Mouse (Mus musculus) heart, embryonic 14.5 days (tissue): ENCODE measurements at regions not wholly inside any gene's neighbourhood (a gene's known extent, or its start where the extent isn't known, plus 50 kb on each side); places are given as distances from the start of the nearest gene placed in this dataset.

ENCODE experiments used
- ATAC-seq: fragments of 200-750 bp; cut with Nextera tagmentation; 2 replicates; pipeline ENCODE4 v1.8.0; 2017; ENCODE audit warnings: low read depth, moderate TSS enrichment; ENCODE audit not compliant: insufficient number of reproducible peaks, insufficient read depth, low FRiP score
- H3K27ac ChIP-seq, 2 experiments: fragments of 200-500 bp in 1 of 2; fragments of 300-500 bp in 1 of 2; sonication (generic) in 1 of 2; replicated peaks in 1 of 2; 2 replicates each; pipeline ENCODE4 v1.5.1; 2012 to 2014; ENCODE audit warnings: low read depth in 2 of 2, low read length in 2 of 2, control low read depth in 1 of 2, mild to moderate bottlenecking in 1 of 2, mixed read lengths in 1 of 2; ENCODE audit not compliant: control insufficient read depth in 1 of 2, insufficient read depth in 1 of 2
- H3K27me3 ChIP-seq: fragments of 300-500 bp; sonication (generic); 2 replicates; pipeline ENCODE4 v1.6.1; 2014; ENCODE audit warnings: mild to moderate bottlenecking, low read length, control low read depth; ENCODE audit not compliant: control insufficient read depth, insufficient read depth
- H3K36me3 ChIP-seq: fragments of 300-500 bp; sonication (generic); 2 replicates; pipeline ENCODE4 v1.6.1; 2014; ENCODE audit warnings: mild to moderate bottlenecking, control low read depth, low read length, mixed read lengths; ENCODE audit not compliant: control insufficient read depth, insufficient read depth
- H3K4me1 ChIP-seq, 2 experiments: fragments of 200-500 bp in 1 of 2; fragments of 300-500 bp in 1 of 2; sonication (generic) in 1 of 2; 2 replicates each; pipeline ENCODE4 v1.6.1; 2012 to 2014; ENCODE audit warnings: low read length in 2 of 2, control low read depth in 1 of 2, mixed read lengths in 1 of 2; ENCODE audit not compliant: control insufficient read depth in 2 of 2, insufficient read depth in 2 of 2
- H3K4me2 ChIP-seq: fragments of 300-500 bp; sonication (generic); 2 replicates; pipeline ENCODE4 v1.6.1; 2014; ENCODE audit warnings: mild to moderate bottlenecking, low read length
- H3K4me3 ChIP-seq, 2 experiments: fragments of 200-500 bp in 1 of 2; fragments of 300-500 bp in 1 of 2; sonication (generic) in 1 of 2; 2 replicates each; pipeline ENCODE4 v1.5.1; 2012 to 2014; ENCODE audit warnings: low read length in 2 of 2, mild to moderate bottlenecking in 2 of 2, control low read depth in 1 of 2, low read depth in 1 of 2, moderate library complexity in 1 of 2; ENCODE audit not compliant: control insufficient read depth in 1 of 2, insufficient read depth in 1 of 2
- H3K9ac ChIP-seq: fragments of 300-500 bp; sonication (generic); 2 replicates; pipeline ENCODE4 v1.6.1; 2014; ENCODE audit warnings: mild to moderate bottlenecking, low read length
- H3K9me3 ChIP-seq: fragments of 300-500 bp; sonication (generic); 2 replicates; pipeline ENCODE4 v1.6.1; 2016; ENCODE audit warnings: low read length, control low read depth; ENCODE audit not compliant: control insufficient read depth
- WGBS: fragments of 180-500 bp; shearing (Covaris S2); extraction: QIAGEN DNeasy Blood & Tissue Kit; methylation state at CpG from one replicate; pipeline ENCODE4 v1.1.7; 2014; 5-methylcytosine and 5-hydroxymethylcytosine counted together

GRCm38 (mm10) chr2:114873090-114873489 is 218.3 kb upstream of the Dph6 start:
- Histone ChIP-seq H3K4me1 (no peaks in the 10 kb centered on the region), H3K4me3 (no peak overlapping the region), H3K36me3 (no peaks in the 10 kb centered on the region), H3K27ac (no peak overlapping the region), H3K9ac (no peak overlapping the region), H3K27me3 (no peaks in the 10 kb centered on the region), H3K4me2 (no peak overlapping the region), H3K9me3 (no peaks in the 10 kb centered on the region)
- no peak for ATAC-seq
- WGBS = 79% methylated on average over 4 of the region's 4 CpGs

GRCm38 (mm10) chr2:114879084-114879483 is 224.3 kb upstream of the Dph6 start:
- no peaks in the 10 kb centered on the region for H3K36me3 ChIP-seq
- H3K4me3 ChIP-seq = no peak overlapping the region
- 68% methylated on average over 2 of the region's 2 CpGs for WGBS
- no peaks in the 10 kb centered on the region for H3K27me3 ChIP-seq
- no peak for ATAC-seq
- no peaks in the 10 kb centered on the region for H3K4me1 ChIP-seq
- no peaks in the 10 kb centered on the region for H3K9me3 ChIP-seq
- no peak overlapping the region for H3K9ac ChIP-seq
- no peak overlapping the region for H3K4me2 ChIP-seq
- no peak overlapping the region for H3K27ac ChIP-seq

- Histone ChIP-seq H3K9ac (no peak overlapping the region), H3K4me3 (no peak overlapping the region), H3K4me2 (no peak overlapping the region), H3K9me3 (no peaks in the 10 kb centered on the region), H3K4me1 (no peaks in the 10 kb centered on the region), H3K36me3 (no peaks in the 10 kb centered on the region), H3K27ac (no peak overlapping the region), H3K27me3 (no peaks in the 10 kb centered on the region)
- no peak for ATAC-seq
- WGBS = 83% methylated on average over 2 of the region's 2 CpGs
Observed at GRCm38 (mm10) chr2:114879784-114880183, 225.0 kb upstream of the Dph6 start.

- Histone ChIP-seq H3K9ac (no peak overlapping the region), H3K9me3 (no peaks in the 10 kb centered on the region), H3K27ac (no peak overlapping the region), H3K27me3 (no peaks in the 10 kb centered on the region), H3K4me2 (no peak overlapping the region), H3K4me3 (no peak overlapping the region), H3K4me1 (no peaks in the 10 kb centered on the region), H3K36me3 (no peaks in the 10 kb centered on the region)
- WGBS = 76% methylated on average over 2 of the region's 2 CpGs
- ATAC-seq = no peak
Observed at GRCm38 (mm10) chr2:114885734-114886260, 231.0 kb upstream of the Dph6 start.

GRCm38 (mm10) chr2:114898812-114899211 is 244.0 kb upstream of the Dph6 start:
- H3K27ac ChIP-seq = no peak overlapping the region
- H3K4me3 ChIP-seq = no peak overlapping the region
- no peaks in the 10 kb centered on the region for H3K9me3 ChIP-seq
- no peak overlapping the region for H3K4me2 ChIP-seq
- WGBS = 81% methylated on average over 2 of the region's 2 CpGs
- H3K9ac ChIP-seq = no peak overlapping the region
- no peak for ATAC-seq
- H3K4me1 ChIP-seq = no peaks in the 10 kb centered on the region
- H3K27me3 ChIP-seq = no peaks in the 10 kb centered on the region
- no peaks in the 10 kb centered on the region for H3K36me3 ChIP-seq

- WGBS = 73% methylated on average over 7 of the region's 7 CpGs
- H3K27ac ChIP-seq = no peak overlapping the region
Observed at GRCm38 (mm10) chr2:114911845-114912500, 257.2 kb upstream of the Dph6 start.

GRCm38 (mm10) chr2:114915025-114915690 is 260.4 kb upstream of the Dph6 start:
- no peaks in the 10 kb centered on the region for H3K27me3 ChIP-seq
- H3K4me3 ChIP-seq = no peak overlapping the region
- ATAC-seq = no peak
- H3K9ac ChIP-seq = no peak overlapping the region
- H3K4me2 ChIP-seq = no peak overlapping the region
- no peaks in the 10 kb centered on the region for H3K36me3 ChIP-seq
- no peak overlapping the region for H3K27ac ChIP-seq
- H3K9me3 ChIP-seq = no peaks in the 10 kb centered on the region
- WGBS = 76% methylated on average over 6 of the region's 6 CpGs
- 0 out of 4 replicates have a peak, but pooled peaks cover 2 to 7% of the 10 kb centered on the region in 2 experiments for H3K4me1 ChIP-seq

More at GRCm38 (mm10) chr2:114911845-114912500, 257.2 kb upstream of the Dph6 start:
- ATAC-seq = no peak
- Histone ChIP-seq H3K27me3 (no peaks in the 10 kb centered on the region), H3K4me1 (0 out of 4 replicates have a peak, but pooled peaks cover 2 to 7% of the 10 kb centered on the region in 2 experiments), H3K4me3 (no peak overlapping the region), H3K4me2 (no peak overlapping the region), H3K9me3 (no peaks in the 10 kb centered on the region), H3K9ac (no peak overlapping the region), H3K36me3 (no peaks in the 10 kb centered on the region)
